Mouse (Mus musculus) embryonic fibroblast, embryonic 13.5 days (primary cell): ENCODE data around the gene Zfp712. TPM values are rescaled to one million over a fixed set of nuclear protein-coding genes. Genes with fewer than 3 reads are reported as not detected.

Source experiments
- H3K27ac ChIP-seq: 2 replicates; pipeline ENCODE4 v1.5.1; 2012; ENCODE audit warnings: low read length, control low read depth, inconsistent platforms; ENCODE audit not compliant: insufficient read depth
- H3K4me1 ChIP-seq: 2 replicates; pipeline ENCODE4 v1.6.1; 2011; ENCODE audit warnings: low read length; ENCODE audit not compliant: control insufficient read depth, insufficient read depth
- H3K4me3 ChIP-seq: 2 replicates; pipeline ENCODE4 v1.5.1; 2011; ENCODE audit warnings: mild to moderate bottlenecking, control low read depth, low read length; ENCODE audit not compliant: insufficient read depth
- CTCF ChIP-seq: IDR thresholded peaks from 2 replicates; pipeline ENCODE4 v1.5.1; 2011; ENCODE audit warnings: mild to moderate bottlenecking, control low read depth, low read length, moderate library complexity, borderline replicate concordance; ENCODE audit not compliant: insufficient read depth
- POLR2A ChIP-seq: IDR thresholded peaks from 2 replicates; pipeline ENCODE4 v1.6.1; 2011; ENCODE audit warnings: low read depth, mild to moderate bottlenecking, control low read depth, low read length, moderate library complexity
- polyA plus RNA-seq: library from polyadenylated mRNA; stranded (reverse); fragments of >200 nt; gene quantifications from 2 replicates; pipeline ENCODE4 v1.2.4, GENCODE M21; 2011; ENCODE audit warnings: low read depth; ENCODE audit not compliant: missing spikeins, insufficient read length

The Zfp712 gene
- polyA plus RNA-seq, 1 experiment, result 2.4 TPM

GRCm38 (mm10) chr13:67065386-67065785 lies 4.4 kb upstream of the Zfp712 start:
- no peaks in the 10 kb centered on the region for H3K4me1 ChIP-seq

DNA sequence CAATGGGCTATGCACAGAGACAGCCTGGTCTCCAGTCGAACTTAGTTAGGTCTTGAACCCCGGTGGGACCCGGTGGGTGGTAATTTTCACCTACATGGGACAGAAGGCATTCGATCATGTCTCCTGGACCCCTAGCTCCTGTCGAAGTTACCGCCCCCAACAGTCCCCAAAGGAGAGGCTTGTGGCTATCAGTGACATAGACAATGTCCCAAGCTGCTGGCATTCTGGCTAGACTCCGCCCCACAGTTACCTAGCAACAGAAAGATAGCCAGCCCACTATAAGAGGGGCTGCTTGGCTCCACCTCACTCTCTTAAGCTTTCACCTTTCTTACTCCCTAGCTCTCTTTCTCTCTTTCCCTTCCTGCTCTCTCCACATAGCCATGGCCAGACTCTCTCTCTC lies 1.5 kb upstream of the Zfp712 start:
- Histone ChIP-seq H3K27ac (no peak overlapping the region), H3K4me1 (no peaks in the 10 kb centered on the region; the same call in 1 of the 2 replicates), H3K4me3 (no peak overlapping the region)
- TF ChIP-seq POLR2A (no peak), CTCF (no peak)

More at GRCm38 (mm10) chr13:67065386-67065785, 4.4 kb upstream of the Zfp712 start:
- Histone ChIP-seq H3K27ac (no peak overlapping the region), H3K4me3 (no peak overlapping the region)
- TF ChIP-seq CTCF (no peak), POLR2A (no peak)

GRCm38 (mm10) chr13:67060161-67060785 lies 697 bp downstream of the Zfp712 start:
- TF ChIP-seq POLR2A (no peak), CTCF (no peak)
- H3K4me3 ChIP-seq, result peak overlapping the region; percentile 84
- H3K4me1 ChIP-seq, result no peaks in the 10 kb centered on the region; the same call in 1 of the 2 replicates
- peak overlapping the region; percentile 10; the same call in 1 of the 2 replicates for H3K27ac ChIP-seq

Other genes with a start within 250 kb of the Zfp712 start
- 0.65 and 1.7 TPM in 2 replicates for gene Gm10767, start 156.3 kb downstream of the Zfp712 start, polyA plus RNA-seq
- 0.94 and 3.2 TPM in 2 replicates for gene Zfp708, start 36.8 kb upstream of the Zfp712 start, polyA plus RNA-seq
- gene Gm28557, start 47.4 kb upstream of the Zfp712 start, polyA plus RNA-seq, result 1.8 and 5.3 TPM in 2 replicates
- 0.43 and 0.98 TPM in 2 replicates for gene Rslcan18, start 55.1 kb upstream of the Zfp712 start, polyA plus RNA-seq
- 2.3 and 4.2 TPM in 2 replicates for gene Zfp759, start 60.5 kb upstream of the Zfp712 start, polyA plus RNA-seq
- 6.5 and 7.3 TPM in 2 replicates for gene Rsl1, start 112.0 kb upstream of the Zfp712 start, polyA plus RNA-seq
- gene Zfp455, start 133.3 kb upstream of the Zfp712 start, polyA plus RNA-seq, result 1.2 and 1.5 TPM in 2 replicates
- 3.3 and 4.6 TPM in 2 replicates for gene Zfp458, start 217.3 kb upstream of the Zfp712 start, polyA plus RNA-seq
- gene Zfp457, start 245.3 kb upstream of the Zfp712 start, polyA plus RNA-seq, result 0.57 and 1.6 TPM in 2 replicates